Mouse (Mus musculus): ENCODE measurements around the gene Cnppd1.

Cnppd1 gene

GRCm38 (mm10) chr1:75147411-75148135 is 5.1 kb upstream of the Cnppd1 start:
- peak; percentile 49 to 70 for DNase-seq

- DNase-seq: no peak
Observed at GRCm38 (mm10) chr1:75145589-75145988, 3.1 kb upstream of the Cnppd1 start.

- DNase-seq: peak; percentile 57 to 64
Observed at GRCm38 (mm10) chr1:75141486-75142190, 873 bp downstream of the Cnppd1 start.

GRCm38 (mm10) chr1:75140601-75141190 is 1.8 kb downstream of the Cnppd1 start:
- DNase-seq: peak; percentile 38 to 50

- DNase-seq: no peak
Observed at GRCm38 (mm10) chr1:75138448-75138847, 4.1 kb downstream of the Cnppd1 start.

GRCm38 (mm10) chr1:75136730-75137129 is 5.8 kb downstream of the Cnppd1 start:
- DNase-seq: no peak

- DNase-seq: no peak
Observed at GRCm38 (mm10) chr1:75136293-75136692, 6.2 kb downstream of the Cnppd1 start.

- peak; percentile 72 to 81 for DNase-seq
Observed at GRCm38 (mm10) chr1:75133421-75134207, 8.9 kb downstream of the Cnppd1 start, which contains the start of gene Slc23a3. Gene Slc23a3 (minus strand): TSS chr1:75133890.

- DNase-seq: no peak
Observed at GRCm38 (mm10) chr1:75128641-75129040, 13.9 kb downstream of the Cnppd1 start.

GRCm38 (mm10) chr1:75125418-75125817 is 17.1 kb downstream of the Cnppd1 start:
- DNase-seq: no peak

GRCm38 (mm10) chr1:75124346-75125321 is 17.9 kb downstream of the Cnppd1 start, which contains the start of gene Nhej1:
Gene Nhej1 (minus strand): TSS chr1:75125200.
- DNase-seq: peak; percentile 94 to 96

GRCm38 (mm10) chr1:75122211-75122610 is 20.3 kb downstream of the Cnppd1 start:
- no peak for DNase-seq
